Mouse (Mus musculus) inflammation-experienced regulatory T-cells, adult 6 months (primary cell): ENCODE data around the gene Zfp260. TPM values are rescaled to one million over a fixed set of nuclear protein-coding genes. Genes with fewer than 3 reads are reported as not detected.

Experiments
- ATAC-seq: one replicate; pipeline ENCODE4 v1.8.0; 2017
- polyA plus RNA-seq, 3 experiments: library from polyadenylated mRNA; unstranded; fragments of 100-300 nt; shearing (Covaris generic); gene quantifications; one replicate each; pipeline ENCODE4 v1.2.1; 2017

Zfp260 gene
- polyA plus RNA-seq, 3 experiments from 2014 or later = 59.7 to 83.0 (median 70.5) TPM

- no peak for ATAC-seq
Observed at GRCm38 (mm10) chr7:30129900-30130299, 35.3 kb downstream of the Zfp260 start.

- no peak for ATAC-seq
Observed at GRCm38 (mm10) chr7:30132396-30132795, 37.8 kb downstream of the Zfp260 start.

GRCm38 (mm10) chr7:30136826-30137225, 42.2 kb downstream of the Zfp260 start:
- ATAC-seq = no peak

GRCm38 (mm10) chr7:30143170-30143554, 48.6 kb downstream of the Zfp260 start:
- ATAC-seq = no peak

GRCm38 (mm10) chr7:30143555-30144209, 49.1 kb downstream of the Zfp260 start:
- no peak for ATAC-seq

GRCm38 (mm10) chr7:30147011-30147410, 52.4 kb downstream of the Zfp260 start:
- ATAC-seq = no peak

GRCm38 (mm10) chr7:30154040-30154439, 59.5 kb downstream of the Zfp260 start:
- no peak for ATAC-seq

- ATAC-seq = no peak
Observed at GRCm38 (mm10) chr7:30155507-30155906, 60.9 kb downstream of the Zfp260 start.

Other genes with a start within 250 kb of the Zfp260 start
- gene Zfp940, start 241.1 kb upstream of the Zfp260 start, polyA plus RNA-seq = 1 to 10 TPM; 3.5 to 6.8 (median 4.8) TPM
- 1 to 10 TPM; 2.7 to 9.2 (median 8.2) TPM for gene Zfp420, start 234.8 kb upstream of the Zfp260 start, polyA plus RNA-seq
- gene Zfp27, start 188.2 kb upstream of the Zfp260 start, polyA plus RNA-seq = 1 to 10 TPM; 5.8 to 8.4 (median 7.1) TPM
- 1 to 10 TPM in 1 of 3 experiments, under 1 TPM in 2; 0.63 to 1.0 (median 0.80) TPM for gene Zfp383, start 186.6 kb upstream of the Zfp260 start, polyA plus RNA-seq
- 1 to 10 TPM; 3.8 to 4.7 (median 4.6) TPM for gene Zfp74, start 140.7 kb upstream of the Zfp260 start, polyA plus RNA-seq
- 1 to 10 TPM; 1.8 to 2.0 (median 2.0) TPM for gene Zfp568, start 110.8 kb upstream of the Zfp260 start, polyA plus RNA-seq
- gene Zfp14, start 43.4 kb upstream of the Zfp260 start, polyA plus RNA-seq = 1 to 10 TPM; 4.4 to 7.2 (median 5.8) TPM
- 10 to 100 TPM in 1 of 3 experiments, 1 to 10 TPM in 2; 4.6 to 10.9 (median 5.9) TPM for gene Zfp82, start 21.9 kb upstream of the Zfp260 start, polyA plus RNA-seq
- 1 to 10 TPM in 2 of 3 experiments, under 1 TPM in 1; 0.87 to 3.9 (median 1.7) TPM for gene Gm26920, start 4.4 kb upstream of the Zfp260 start, polyA plus RNA-seq
- gene Zfp566, start 4.2 kb upstream of the Zfp260 start, polyA plus RNA-seq = 10 to 100 TPM in 2 of 3 experiments, 1 to 10 TPM in 1; 7.2 to 14.5 (median 10.9) TPM
- gene Zfp382, start 27.2 kb downstream of the Zfp260 start, polyA plus RNA-seq = 10 to 100 TPM; 10.2 to 15.5 (median 15.1) TPM
- gene Zfp146, start 75.0 kb downstream of the Zfp260 start, polyA plus RNA-seq = 10 to 100 TPM; 12.9 to 20.8 (median 13.5) TPM
- 1 to 10 TPM; 2.3 to 3.5 (median 3.3) TPM for gene Cox7a1, start 89.4 kb downstream of the Zfp260 start, polyA plus RNA-seq
- 10 to 100 TPM; 66.6 to 74.8 (median 71.1) TPM for gene Capns1, start 104.0 kb downstream of the Zfp260 start, polyA plus RNA-seq
- 10 to 100 TPM; 51.0 to 54.5 (median 54.2) TPM for gene Polr2i, start 137.2 kb downstream of the Zfp260 start, polyA plus RNA-seq
- 100 to 1,000 TPM in 2 of 3 experiments, 10 to 100 TPM in 1; 95.8 to 156 (median 120) TPM for gene Tbcb, start 137.5 kb downstream of the Zfp260 start, polyA plus RNA-seq
- gene Ovol3, start 140.9 kb downstream of the Zfp260 start, polyA plus RNA-seq = not detected
- gene Thap8, start 185.3 kb downstream of the Zfp260 start, polyA plus RNA-seq = under 1 TPM; 0.26 to 0.70 (median 0.26) TPM
- 1 to 10 TPM; 1.5 to 5.3 (median 1.5) TPM for gene Wdr62, start 185.6 kb downstream of the Zfp260 start, polyA plus RNA-seq
- gene Clip3, start 197.0 kb downstream of the Zfp260 start, polyA plus RNA-seq = 1 to 10 TPM; 3.6 to 7.0 (median 5.8) TPM
- gene Alkbh6, start 213.9 kb downstream of the Zfp260 start, polyA plus RNA-seq = 100 to 1,000 TPM in 2 of 3 experiments, 10 to 100 TPM in 1; 69.8 to 178 (median 155) TPM
- 10 to 100 TPM in 1 of 3 experiments, 1 to 10 TPM in 2; 4.3 to 14.7 (median 6.4) TPM for gene Syne4, start 220.0 kb downstream of the Zfp260 start, polyA plus RNA-seq
- not detected for gene E130208F15Rik, start 227.0 kb downstream of the Zfp260 start, polyA plus RNA-seq
- 1 to 10 TPM; 2.0 to 6.1 (median 3.9) TPM for gene Sdhaf1, start 229.1 kb downstream of the Zfp260 start, polyA plus RNA-seq